Mouse (Mus musculus) brain, embryonic 14.5 days (tissue): Measurements from ENCODE around the gene C2.

ENCODE experiments used
- CTCF ChIP-seq: fragments of 200-500 bp; IDR thresholded peaks from 2 replicates; pipeline ENCODE4 v1.5.1; 2012; ENCODE audit warnings: inconsistent platforms, mild to moderate bottlenecking, moderate library complexity, borderline replicate concordance; ENCODE audit not compliant: insufficient read depth, insufficient read length; ENCODE audit errors: extremely low read depth
- POLR2A ChIP-seq: fragments of 200-500 bp; IDR thresholded peaks from 2 replicates; pipeline ENCODE4 v1.6.1; 2012; ENCODE audit warnings: mild to moderate bottlenecking, inconsistent platforms, borderline replicate concordance; ENCODE audit not compliant: poor library complexity, insufficient read depth, insufficient read length, severe bottlenecking; ENCODE audit errors: extremely low read depth

GRCm38 (mm10) chr17:34902895-34903294 lies 4.8 kb upstream of the C2 start:
- no peak for TF ChIP-seq CTCF
- TF ChIP-seq POLR2A, result no peak
